Mouse (Mus musculus) kidney, embryonic 16.5 days (tissue): Measurements from ENCODE around the gene Cdkl4. TPM values are rescaled to one million over a fixed set of nuclear protein-coding genes. Genes with fewer than 3 reads are reported as not detected.
"Not testable (repeated sequence)": the region's sequence is repeated elsewhere in the genome, so short reads cannot be mapped to it uniquely, and the experiment has no call there.

Experiments
- ATAC-seq: fragments of 200-750 bp; cut with Nextera tagmentation; 2 replicates; pipeline ENCODE4 v1.8.0; 2017; ENCODE audit warnings: moderate TSS enrichment; ENCODE audit not compliant: low FRiP score, low TSS enrichment
- H3K27ac ChIP-seq: fragments of 300-500 bp; sonication (generic); 2 replicates; pipeline ENCODE4 v1.5.1; 2014; ENCODE audit warnings: low read length
- H3K27me3 ChIP-seq: fragments of 300-500 bp; sonication (generic); 2 replicates; pipeline ENCODE4 v1.6.1; 2014; ENCODE audit warnings: low read length, control low read depth, mixed read lengths; ENCODE audit not compliant: insufficient read depth
- H3K36me3 ChIP-seq: fragments of 300-500 bp; sonication (generic); 2 replicates; pipeline ENCODE4 v1.6.1; 2014; ENCODE audit warnings: low read length, control low read depth, mixed read lengths; ENCODE audit not compliant: insufficient read depth
- H3K4me1 ChIP-seq: fragments of 300-500 bp; sonication (generic); 2 replicates; pipeline ENCODE4 v1.6.1; 2014; ENCODE audit warnings: low read length, control low read depth, mixed read lengths; ENCODE audit not compliant: insufficient read depth
- H3K4me2 ChIP-seq: fragments of 300-500 bp; sonication (generic); replicated peaks from 2 replicates; pipeline ENCODE4 v1.6.1; 2014; ENCODE audit warnings: low read depth, low read length
- H3K4me3 ChIP-seq: fragments of 300-500 bp; sonication (generic); 2 replicates; pipeline ENCODE4 v1.5.1; 2014; ENCODE audit warnings: mild to moderate bottlenecking, low read length
- H3K9ac ChIP-seq: fragments of 300-500 bp; sonication (generic); replicated peaks from 2 replicates; pipeline ENCODE4 v1.6.1; 2014; ENCODE audit warnings: low read length
- H3K9me3 ChIP-seq: fragments of 300-500 bp; sonication (generic); 2 replicates; pipeline ENCODE4 v1.6.1; 2016; ENCODE audit warnings: low read length, control low read depth
- WGBS: fragments of 180-500 bp; shearing (Covaris S2); extraction: QIAGEN DNeasy Blood & Tissue Kit; methylation state at CpG from one replicate; pipeline ENCODE4 v1.1.7; 2014; 5-methylcytosine and 5-hydroxymethylcytosine counted together
- polyA plus RNA-seq: library from polyadenylated mRNA; unstranded; fragments of >200 nt; fragmentation: Nextera tagmentation; extraction: Ambion mirVana; gene quantifications from 2 replicates; pipeline ENCODE4 v1.2.1, GENCODE M21; 2015

The Cdkl4 gene
- polyA plus RNA-seq, 1 experiment from 2014 or later, result 0.99 TPM

GRCm38 (mm10) chr17:80553318-80554270 lies 24.0 kb downstream of the Cdkl4 start:
- H3K27me3 ChIP-seq, result no peaks in the 10 kb centered on the region
- 2% methylated on average over 35 of the region's 35 CpGs for WGBS
- peak; percentile 91 for ATAC-seq
- H3K36me3 ChIP-seq, result no peaks in the 10 kb centered on the region
- no peak overlapping the region for H3K27ac ChIP-seq
- no peaks in the 10 kb centered on the region for H3K4me1 ChIP-seq
- no peaks in the 10 kb centered on the region for H3K9me3 ChIP-seq
- H3K9ac ChIP-seq, result peak overlapping the region; percentile 72
- peak overlapping the region; percentile 77 for H3K4me2 ChIP-seq
- peak overlapping the region; percentile 68 for H3K4me3 ChIP-seq

GRCm38 (mm10) chr17:80552653-80553052 lies 25.0 kb downstream of the Cdkl4 start:
- H3K4me3 ChIP-seq, result no peak overlapping the region
- no peaks in the 10 kb centered on the region for H3K4me1 ChIP-seq
- no peak for ATAC-seq
- H3K9ac ChIP-seq, result no peak overlapping the region
- no peak overlapping the region for H3K27ac ChIP-seq
- H3K9me3 ChIP-seq, result no peaks in the 10 kb centered on the region
- H3K27me3 ChIP-seq, result no peaks in the 10 kb centered on the region
- no peaks in the 10 kb centered on the region for H3K36me3 ChIP-seq
- H3K4me2 ChIP-seq, result no peak overlapping the region; the same call in 1 of the 2 replicates
- WGBS, result 87% methylated on average over 4 of the region's 4 CpGs

GRCm38 (mm10) chr17:80550981-80551380 lies 26.6 kb downstream of the Cdkl4 start:
- H3K9ac ChIP-seq, result no peak overlapping the region
- H3K27me3 ChIP-seq, result no peaks in the 10 kb centered on the region
- H3K4me2 ChIP-seq, result no peak overlapping the region
- H3K4me3 ChIP-seq, result no peak overlapping the region
- no peak for ATAC-seq
- WGBS, result 80% methylated on average over 15 of the region's 15 CpGs
- H3K27ac ChIP-seq, result no peak overlapping the region
- no peaks in the 10 kb centered on the region for H3K36me3 ChIP-seq
- H3K9me3 ChIP-seq, result no peaks in the 10 kb centered on the region
- H3K4me1 ChIP-seq, result no peaks in the 10 kb centered on the region

- Histone ChIP-seq H3K36me3 (no peaks in the 10 kb centered on the region), H3K4me1 (no peaks in the 10 kb centered on the region), H3K9ac (no peak overlapping the region), H3K4me3 (no peak overlapping the region), H3K9me3 (no peaks in the 10 kb centered on the region), H3K27me3 (no peaks in the 10 kb centered on the region), H3K4me2 (no peak overlapping the region), H3K27ac (no peak overlapping the region)
- WGBS, result 85% methylated on average over 2 of the region's 2 CpGs
- ATAC-seq, result no peak
Measured at GRCm38 (mm10) chr17:80546846-80547245, 30.8 kb downstream of the Cdkl4 start.

GRCm38 (mm10) chr17:80546227-80546626 lies 31.4 kb downstream of the Cdkl4 start:
- Histone ChIP-seq H3K4me2 (no peak overlapping the region), H3K9me3 (no peaks in the 10 kb centered on the region), H3K27me3 (no peaks in the 10 kb centered on the region), H3K27ac (no peak overlapping the region), H3K9ac (no peak overlapping the region), H3K4me1 (no peaks in the 10 kb centered on the region), H3K36me3 (no peaks in the 10 kb centered on the region), H3K4me3 (no peak overlapping the region)
- no peak for ATAC-seq
- WGBS, result 85% methylated on average over 8 of the region's 8 CpGs

- WGBS, result 77% methylated on average over 20 of the region's 20 CpGs
- H3K4me2 ChIP-seq, result no peak overlapping the region
- H3K4me1 ChIP-seq, result no peaks in the 10 kb centered on the region
- H3K36me3 ChIP-seq, result no peaks in the 10 kb centered on the region
- H3K27me3 ChIP-seq, result no peaks in the 10 kb centered on the region
- H3K27ac ChIP-seq, result no peak overlapping the region
- no peaks in the 10 kb centered on the region for H3K9me3 ChIP-seq
- no peak for ATAC-seq
- no peak overlapping the region for H3K9ac ChIP-seq
- H3K4me3 ChIP-seq, result no peak overlapping the region
Measured at GRCm38 (mm10) chr17:80543646-80544045, 34.0 kb downstream of the Cdkl4 start.

- Histone ChIP-seq H3K9me3 (no peaks in the 10 kb centered on the region), H3K4me3 (no peak overlapping the region), H3K36me3 (no peaks in the 10 kb centered on the region), H3K4me2 (no peak overlapping the region), H3K27me3 (no peaks in the 10 kb centered on the region), H3K27ac (no peak overlapping the region), H3K4me1 (no peaks in the 10 kb centered on the region), H3K9ac (no peak overlapping the region)
- 64% methylated on average over 6 of the region's 6 CpGs for WGBS
- ATAC-seq, result no peak
Measured at GRCm38 (mm10) chr17:80537136-80537535, 40.5 kb downstream of the Cdkl4 start.

- H3K9ac ChIP-seq, result no peak overlapping the region
- no peak overlapping the region for H3K27ac ChIP-seq
- H3K9me3 ChIP-seq, result no peaks in the 10 kb centered on the region
- no peaks in the 10 kb centered on the region for H3K27me3 ChIP-seq
- H3K4me1 ChIP-seq, result no peaks in the 10 kb centered on the region
- no peaks in the 10 kb centered on the region for H3K36me3 ChIP-seq
- no peak overlapping the region for H3K4me3 ChIP-seq
- ATAC-seq, result no peak
- WGBS, result 61% methylated on average over 6 of the region's 6 CpGs
- H3K4me2 ChIP-seq, result no peak overlapping the region
Measured at GRCm38 (mm10) chr17:80535633-80536032, 42.0 kb downstream of the Cdkl4 start.

- H3K36me3 ChIP-seq, H3K4me1 ChIP-seq, H3K27ac ChIP-seq, H3K9me3 ChIP-seq, ATAC-seq, H3K9ac ChIP-seq, H3K4me3 ChIP-seq, H3K27me3 ChIP-seq, H3K4me2 ChIP-seq: not testable (repeated sequence)
- WGBS, result 51% methylated on average over 2 of the region's 2 CpGs
Measured at GRCm38 (mm10) chr17:80531351-80531750, 46.3 kb downstream of the Cdkl4 start.

GRCm38 (mm10) chr17:80523231-80523630 lies 54.4 kb downstream of the Cdkl4 start:
- no peaks in the 10 kb centered on the region for H3K9me3 ChIP-seq
- WGBS, result 77% methylated on average over 3 of the region's 3 CpGs
- H3K4me1 ChIP-seq, result no peaks in the 10 kb centered on the region
- ATAC-seq, result no peak
- no peaks in the 10 kb centered on the region for H3K27me3 ChIP-seq
- no peak overlapping the region for H3K9ac ChIP-seq
- H3K4me2 ChIP-seq, result no peak overlapping the region
- no peaks in the 10 kb centered on the region for H3K36me3 ChIP-seq
- H3K27ac ChIP-seq, result no peak overlapping the region
- H3K4me3 ChIP-seq, result no peak overlapping the region
